ENCODE assay signal across 11 mouse cellular contexts in genomic region chr17:28421071-28421470, GRCm38 (mm10). TPM values are rescaled to one million over a fixed set of nuclear protein-coding genes. Genes with fewer than 3 reads are reported as not detected.
DNase-seq lines count a peak whose midpoint lies in the region; ATAC-seq and TF ChIP-seq lines count a peak whose summit lies in the region.
"Had no signal": no experiment of that assay in that cellular context is flagged by ENCODE, and none has a peak within 500 bp of the region (broad histone marks: within the 10 kb centered on the region; RNA-seq: fewer than 3 reads in every experiment).

No protein-coding gene starts in this region.

- H3K27me3 ChIP-seq in hindbrain, postnatal 0 days (ENCODE audit: insufficient read depth, low read length) = no peaks in the 10 kb centered on the region
- H3K27me3 ChIP-seq in hindbrain, embryonic 16.5 days (replicated peaks; ENCODE audit: control insufficient read depth, insufficient read depth, low read length) = no peaks in the 10 kb centered on the region
- H3K27me3 ChIP-seq in embryonic facial prominence, embryonic 14.5 days (replicated peaks; ENCODE audit: control insufficient read depth, insufficient read depth, low read length) = no peaks in the 10 kb centered on the region

- 87% methylated on average over 5 of the region's 5 CpGs for WGBS in hindbrain, postnatal 0 days
- 89% methylated on average over 5 of the region's 5 CpGs for WGBS in hindbrain, embryonic 16.5 days
- 77% methylated on average over 5 of the region's 5 CpGs for WGBS in embryonic facial prominence, embryonic 14.5 days

- peak overlapping the region; percentile 20; the same call in 1 of the 2 replicates for H3K27ac ChIP-seq in hindbrain, postnatal 0 days
- H3K27ac ChIP-seq in hindbrain, embryonic 16.5 days (ENCODE audit: low read depth, low read length) = no peak overlapping the region
- H3K27ac ChIP-seq in ES-E14 (ENCODE audit: insufficient read depth, low read depth, low read length, poor library complexity, severe bottlenecking) = peak overlapping the region; percentile 61
- H3K27ac ChIP-seq in embryonic facial prominence, embryonic 14.5 days (replicated peaks; ENCODE audit: low read depth, low read length) = 0 out of 2 replicates have a peak overlapping the region, but pooled peaks have one; percentile 61

- TF ChIP-seq CTCF in hindbrain, postnatal 0 days (IDR thresholded peaks at IDR 0.05; ENCODE audit: low read depth) = no peak

- no peaks in the 10 kb centered on the region for H3K9me3 ChIP-seq in hindbrain, postnatal 0 days (ENCODE audit: low read length)
- H3K9me3 ChIP-seq in hindbrain, embryonic 16.5 days (ENCODE audit: control insufficient read depth, low read length) = no peaks in the 10 kb centered on the region
- no peaks in the 10 kb centered on the region for H3K9me3 ChIP-seq in ES-E14 (ENCODE audit: control insufficient read depth, insufficient read depth, low read depth, low read length)
- no peaks in the 10 kb centered on the region for H3K9me3 ChIP-seq in embryonic facial prominence, embryonic 14.5 days (ENCODE audit: control insufficient read depth, low read length)

- H3K4me2 ChIP-seq in hindbrain, postnatal 0 days (ENCODE audit: low read depth, low read length) = no peak overlapping the region
- no peak overlapping the region for H3K4me2 ChIP-seq in hindbrain, embryonic 16.5 days (ENCODE audit: low read length)
- H3K4me2 ChIP-seq in embryonic facial prominence, embryonic 14.5 days (ENCODE audit: low read depth, low read length) = no peak overlapping the region

- in situ Hi-C loops in ES-E14 (cut with MboI; ENCODE audit: low sequenced_read_pairs in 2 of 2, unreplicated experiment in 2 of 2) = no loop called here

- H3K4me3 ChIP-seq in hindbrain, postnatal 0 days (ENCODE audit: low read length) = no peak overlapping the region
- no peak overlapping the region for H3K4me3 ChIP-seq in hindbrain, embryonic 16.5 days (ENCODE audit: low read length)
- no peak overlapping the region for H3K4me3 ChIP-seq in ES-E14 (ENCODE audit: insufficient read depth in 1 of 2, low read depth in 1 of 2, low read length in 2 of 2, poor library complexity in 1 of 2, severe bottlenecking in 1 of 2)
- no peak overlapping the region for H3K4me3 ChIP-seq in embryonic facial prominence, embryonic 14.5 days (ENCODE audit: low read depth, low read length)

- ATAC-seq in hindbrain, postnatal 0 days = no peak
- ATAC-seq in hindbrain, embryonic 16.5 days = no peak
- ATAC-seq in embryonic facial prominence, embryonic 14.5 days (ENCODE audit: low read depth) = no peak
- no peak for ATAC-seq in activated CD4-positive, CD25-positive, alpha-beta regulatory T cell, adult 4 months
- no peak for ATAC-seq in megakaryocyte-erythroid progenitor cell, adult 5-6 weeks (replicated peaks; ENCODE audit: low FRiP score, low TSS enrichment, poor library complexity, severe bottlenecking)
- ATAC-seq: forebrain, embryonic 14.5 days had no signal

- DNase-seq in hindbrain, postnatal 0 days (ENCODE audit: low spot score) = no peak
- DNase-seq in ES-E14 (ENCODE audit: low read depth, low spot score) = no peak
- no peak for DNase-seq in embryonic facial prominence, embryonic 14.5 days (ENCODE audit: low spot score)
- peak; percentile 33 for DNase-seq in lung, postnatal 14 days
- DNase-seq: right cerebral cortex, postnatal 14 days; thymus, adult 18-20 months had no signal

- H3K9ac ChIP-seq in hindbrain, postnatal 0 days (replicated peaks; ENCODE audit: low read length) = no peak overlapping the region
- no peak overlapping the region for H3K9ac ChIP-seq in hindbrain, embryonic 16.5 days (ENCODE audit: low read depth, low read length)
- H3K9ac ChIP-seq in ES-E14 (ENCODE audit: insufficient read depth, low read depth, low read length, poor library complexity, severe bottlenecking) = 0 out of 2 replicates have a peak overlapping the region, but pooled peaks have one; percentile 1
- H3K9ac ChIP-seq in embryonic facial prominence, embryonic 14.5 days (ENCODE audit: low read depth, low read length) = no peak overlapping the region

- H3K36me3 ChIP-seq in hindbrain, postnatal 0 days (ENCODE audit: insufficient read depth, low read length) = peaks cover 3% of the 10 kb centered on the region; the same call in 1 of the 2 replicates
- no peaks in the 10 kb centered on the region for H3K36me3 ChIP-seq in hindbrain, embryonic 16.5 days (ENCODE audit: control insufficient read depth, insufficient read depth, low read length)
- peaks cover 8% of the 10 kb centered on the region; the same call in 1 of the 2 replicates for H3K36me3 ChIP-seq in ES-E14 (ENCODE audit: control insufficient read depth, insufficient read depth, low read length, poor library complexity, severe bottlenecking)
- no peaks in the 10 kb centered on the region for H3K36me3 ChIP-seq in embryonic facial prominence, embryonic 14.5 days (ENCODE audit: control insufficient read depth, insufficient read depth, low read length)

- H3K4me1 ChIP-seq in hindbrain, postnatal 0 days (ENCODE audit: insufficient read depth, low read length) = no peaks in the 10 kb centered on the region
- H3K4me1 ChIP-seq in hindbrain, embryonic 16.5 days (ENCODE audit: control insufficient read depth, insufficient read depth, low read depth, low read length) = no peaks in the 10 kb centered on the region; the same call in 1 of the 2 replicates
- H3K4me1 ChIP-seq in ES-E14 (ENCODE audit: control insufficient read depth in 2 of 2, insufficient read depth in 2 of 2, low read length in 2 of 2, poor library complexity in 1 of 2) = peaks cover 12 to 25% of the 10 kb centered on the region in 2 experiments
- peaks cover 6% of the 10 kb centered on the region for H3K4me1 ChIP-seq in embryonic facial prominence, embryonic 14.5 days (ENCODE audit: control insufficient read depth, insufficient read depth, low read length)

TF ChIP-seq in ES-E14, 5 proteins besides CTCF, POLR2A, EP300 and RAD21:
- TF ChIP-seq CHD2 (IDR thresholded peaks at IDR 0.05; ENCODE audit: low read depth, low read length) = no peak
- no peak for TF ChIP-seq HCFC1 (IDR thresholded peaks at IDR 0.05; ENCODE audit: borderline replicate concordance, insufficient read depth, low read length)
- TF ChIP-seq ZNF384 (IDR thresholded peaks at IDR 0.05; ENCODE audit: low read depth, low read length) = no peak
- TF ChIP-seq ZC3H11A (IDR thresholded peaks at IDR 0.05; ENCODE audit: borderline replicate concordance, low read depth, low read length) = no peak
- TF ChIP-seq MAFK (IDR thresholded peaks at IDR 0.05; ENCODE audit: insufficient read depth, low read depth, low read length) = no peak

RNA-seq across cellular contexts. Expression of gene Tulp1, which starts 56.0 kb away (rescaled TPM):
- total RNA-seq in hindbrain, postnatal 0 days (2014; rRNA removed) = 1.4 TPM in 1 of 2 replicates, not detected in the other
- 1.8 and 2.0 TPM in 2 replicates for polyA plus RNA-seq in hindbrain, postnatal 0 days (2015; fragmentation: Nextera tagmentation; extraction: Ambion mirVana)
- 1.5 and 1.6 TPM in 2 replicates for polyA plus RNA-seq in hindbrain, embryonic 16.5 days (2015; fragmentation: Nextera tagmentation; extraction: Ambion mirVana)
- total RNA-seq in ES-E14 (2012; rRNA removed) = 3.7 and 4.1 TPM in 2 replicates
- polyA plus RNA-seq in embryonic facial prominence, embryonic 14.5 days (2014; fragmentation: Nextera tagmentation; extraction: Ambion mirVana) = 3.9 and 6.0 TPM in 2 replicates
- not detected for polyA plus RNA-seq in activated CD4-positive, CD25-positive, alpha-beta regulatory T cell, adult 4 months (2017; shearing (Covaris generic))
- not detected in 2 replicates for total RNA-seq in megakaryocyte-erythroid progenitor cell, adult 5-6 weeks (2014; fragmentation: Nextera tagmentation)
- total RNA-seq in megakaryocyte-erythroid progenitor cell, adult 5-6 weeks (2017) = 0.99 TPM in 1 of 2 replicates, not detected in the other
- total RNA-seq: left cerebral cortex, adult 18-20 months had no signal
